Mouse (Mus musculus): ENCODE measurements around the gene Ivd.

Ivd gene

DNA sequence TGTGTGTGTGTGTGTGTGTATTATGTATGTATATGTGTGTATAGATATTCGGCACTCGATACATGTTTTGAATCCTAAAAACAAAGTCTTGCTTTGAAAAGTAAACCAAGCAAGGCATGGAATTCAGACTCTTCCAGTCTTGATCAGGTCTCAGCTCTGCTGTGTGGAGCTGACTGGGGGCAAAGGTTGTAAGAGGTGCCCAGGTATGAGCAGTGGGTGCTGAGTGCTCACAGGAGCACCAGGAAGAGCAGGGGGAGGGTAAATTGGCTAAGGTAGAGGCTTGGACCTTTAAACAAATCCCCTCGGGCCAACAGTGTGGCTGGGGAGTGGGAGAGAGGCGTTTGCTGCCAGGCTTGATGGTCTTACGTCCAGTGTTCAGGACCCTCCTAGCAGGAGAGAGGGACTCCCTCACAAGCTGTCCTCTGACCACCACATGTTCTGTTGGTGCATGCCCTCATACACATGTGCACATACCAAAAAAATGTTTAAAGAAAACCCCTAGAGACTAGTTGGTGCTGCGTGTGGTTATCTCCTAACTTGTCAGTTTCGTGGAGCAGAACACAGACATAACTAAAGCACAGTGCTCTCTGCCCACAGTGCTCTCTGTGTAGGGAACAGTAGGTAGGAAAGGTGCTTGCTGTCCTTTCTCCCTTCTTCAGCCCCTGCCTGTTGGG, 49.0 kb downstream of the Ivd start:
- no peak for DNase-seq

DNA sequence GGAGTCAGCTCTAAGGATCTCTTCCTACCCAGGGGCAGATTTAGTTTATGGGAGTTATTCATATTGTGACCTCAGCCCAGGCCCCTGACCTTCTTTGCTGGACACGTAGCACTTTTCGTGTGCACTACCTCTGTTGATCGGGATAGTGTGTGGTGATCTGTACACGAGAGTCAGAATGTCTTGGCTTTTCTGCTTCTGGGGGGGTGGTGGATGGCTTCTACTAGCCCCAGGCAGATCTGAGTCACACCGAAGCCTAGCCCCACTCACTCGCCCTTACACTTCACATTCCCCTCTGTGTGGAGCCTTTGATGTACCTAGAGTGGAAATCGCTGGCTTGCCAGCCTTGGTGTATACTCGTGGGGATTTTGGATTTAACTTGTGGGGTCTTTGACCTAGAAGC, 51.0 kb downstream of the Ivd start:
- DNase-seq: no peak

DNA sequence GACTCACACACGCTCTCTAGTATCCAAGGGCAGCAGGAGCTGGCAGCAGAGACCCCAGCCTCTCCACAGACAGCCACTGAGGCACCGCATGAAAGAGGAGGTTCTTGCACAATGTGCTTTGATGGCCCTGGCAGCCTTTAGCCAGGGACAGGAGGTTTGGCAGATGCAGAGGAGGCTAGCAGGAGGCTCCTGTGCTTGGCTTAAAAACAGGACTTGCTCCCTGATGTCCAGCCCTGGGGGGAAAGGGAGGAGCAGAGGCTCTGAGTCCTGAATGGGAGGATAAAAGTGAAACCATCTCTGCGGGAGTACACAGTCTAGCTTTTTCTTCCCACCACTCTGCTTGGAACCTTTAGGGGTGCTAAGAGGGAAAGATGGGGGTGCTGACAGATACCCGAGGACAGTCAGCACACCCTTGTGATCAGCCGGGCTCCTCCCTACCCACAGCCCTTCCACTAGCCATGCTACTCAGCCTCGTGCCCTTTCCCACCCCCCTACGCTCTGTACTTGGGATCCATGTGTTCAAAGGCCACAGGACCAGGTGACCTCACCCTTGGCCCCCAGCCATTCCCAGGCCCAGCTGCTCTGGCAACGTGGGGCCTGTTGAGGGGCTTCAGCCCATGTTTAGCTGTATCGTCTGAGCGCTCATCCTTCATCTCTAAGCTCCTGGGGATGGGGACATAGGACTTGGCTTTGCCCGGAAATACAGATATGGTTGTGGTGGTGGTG, 52.0 kb downstream of the Ivd start:
- DNase-seq: no peak

DNA sequence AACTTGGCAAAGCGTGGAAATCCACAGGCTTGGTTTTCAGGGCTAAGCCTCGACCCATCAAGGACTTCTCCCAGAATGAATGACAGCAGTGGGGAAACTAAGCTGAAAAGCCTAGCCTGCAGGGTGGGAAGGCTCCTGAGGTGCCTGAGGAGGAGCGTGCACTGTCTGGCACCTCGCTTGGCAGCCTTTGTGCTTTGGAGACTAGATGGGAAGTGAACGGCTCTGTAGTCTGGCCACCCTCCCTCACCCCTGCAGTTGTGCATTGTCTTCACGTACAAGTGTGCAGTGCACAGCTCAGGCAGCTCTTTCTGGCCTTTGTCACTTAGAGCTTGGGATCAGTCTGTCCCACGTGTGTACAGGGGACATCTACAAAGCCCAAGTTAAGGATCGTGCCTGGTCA, 52.9 kb downstream of the Ivd start:
- DNase-seq: no peak

DNA sequence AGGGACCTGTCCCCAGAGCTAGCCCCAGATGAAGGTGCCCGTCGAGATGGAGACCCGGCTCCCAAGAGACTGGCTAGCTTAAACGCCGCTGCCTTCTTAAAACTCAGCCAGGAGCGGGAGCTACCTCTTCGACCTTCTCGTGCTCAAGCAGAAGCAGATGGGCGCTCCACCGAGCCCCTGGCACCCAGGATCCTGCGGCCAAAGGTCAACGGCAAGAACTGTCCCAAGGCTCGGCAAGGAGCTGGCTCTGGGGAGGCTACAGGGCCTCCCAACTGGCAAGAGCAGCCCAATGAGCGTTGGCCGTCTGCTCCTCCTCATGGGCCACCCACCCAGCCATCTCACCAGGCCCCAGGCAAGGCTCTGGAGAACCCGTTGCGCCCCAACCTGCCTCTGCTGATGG, 54.7 kb downstream of the Ivd start:
- no peak for DNase-seq

DNA sequence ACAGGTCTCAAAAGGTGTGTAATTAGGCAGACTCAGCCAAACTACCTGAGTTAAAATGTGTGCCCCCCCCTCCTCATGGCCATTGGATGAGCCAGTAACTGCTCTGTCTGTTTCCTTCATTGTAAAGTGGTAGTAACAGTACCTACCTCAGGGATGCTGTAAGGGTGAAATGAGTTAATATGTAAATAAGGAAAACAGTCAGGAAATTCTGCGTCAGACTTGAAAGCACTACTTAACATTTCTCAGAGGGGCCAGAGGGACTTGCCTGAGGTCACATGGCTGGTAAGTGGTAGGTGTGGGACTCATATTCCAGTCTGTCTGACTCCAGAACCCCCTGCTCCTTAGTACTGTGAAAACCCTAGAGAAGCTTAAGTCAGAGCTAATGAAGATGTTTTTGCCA, 56.8 kb downstream of the Ivd start:
- no peak for DNase-seq

DNA sequence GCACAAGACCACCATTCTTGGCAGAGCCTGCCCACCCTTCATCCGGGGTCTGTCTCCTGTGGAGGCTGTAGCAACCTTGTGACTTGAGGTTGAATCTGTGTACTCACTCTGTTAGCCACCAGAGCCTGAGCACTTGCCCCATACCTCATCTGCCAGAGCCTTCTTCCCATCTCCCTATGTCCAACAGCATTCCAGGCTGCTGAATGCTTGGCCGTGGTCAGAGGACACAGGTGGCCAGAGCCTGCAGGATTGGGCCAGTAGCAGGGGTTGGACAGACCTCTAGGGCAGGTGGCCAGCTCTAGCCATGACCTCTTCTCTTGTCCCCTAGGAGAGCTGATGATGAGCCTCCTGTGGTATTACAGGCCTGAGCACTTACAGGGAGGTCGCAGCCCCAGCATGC, 58.7 kb downstream of the Ivd start:
- no peak for DNase-seq

DNA sequence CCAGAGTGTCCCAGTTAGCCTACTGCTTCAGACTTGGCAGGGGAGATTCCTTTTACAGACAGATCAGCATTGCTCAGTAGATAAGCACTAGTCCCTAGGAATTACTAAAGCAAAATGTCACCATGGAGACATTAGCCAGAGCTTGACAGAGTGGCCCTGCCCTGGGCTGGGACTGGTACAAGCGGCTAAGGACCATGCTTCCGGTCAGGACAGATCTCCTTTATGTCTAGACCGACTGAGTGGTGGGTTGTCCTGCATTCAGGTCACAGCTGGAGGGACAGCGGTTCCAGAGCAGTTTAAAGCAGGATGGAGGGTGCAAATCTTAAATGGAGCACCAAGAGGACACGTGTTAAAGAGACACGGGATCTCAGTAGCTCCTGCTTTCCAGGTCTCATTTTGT, 64.2 kb downstream of the Ivd start:
- no peak for DNase-seq

DNA sequence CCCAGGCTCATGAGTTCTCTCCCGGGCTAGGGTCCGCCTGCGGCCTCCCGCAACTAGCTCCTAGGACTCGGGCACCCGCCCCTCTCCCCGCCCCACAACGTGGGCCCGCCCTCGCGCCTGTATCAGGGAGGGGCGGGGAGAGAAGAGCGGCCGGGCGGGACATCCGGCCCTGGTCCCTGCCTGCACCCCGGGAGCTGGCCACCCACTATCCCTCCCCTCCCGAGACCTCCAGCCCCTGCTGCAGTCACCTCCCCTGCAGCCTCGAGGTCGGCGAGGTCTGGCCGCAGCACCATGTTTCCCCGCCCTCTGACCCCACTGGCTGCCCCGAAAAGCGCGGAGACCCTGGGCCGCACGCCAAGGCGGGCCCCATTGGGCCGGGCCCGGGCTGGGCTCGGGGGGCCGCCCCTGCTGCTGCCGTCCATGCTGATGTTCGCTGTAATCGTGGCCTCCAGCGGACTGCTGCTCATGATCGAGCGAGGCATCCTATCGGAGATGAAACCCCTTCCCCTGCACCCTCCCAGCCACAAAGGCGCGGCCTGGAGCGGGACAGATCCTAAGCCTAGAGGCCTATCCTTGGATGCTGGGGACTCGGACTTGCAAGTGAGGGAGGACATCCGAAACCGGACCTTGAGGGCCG, 64.7 kb downstream of the Ivd start, which contains the start of gene Chst14:
Chst14 (plus strand) TSS at position 136 of the 637 bp plus-strand sequence.
- peak; percentile 84 to 91 for DNase-seq

DNA sequence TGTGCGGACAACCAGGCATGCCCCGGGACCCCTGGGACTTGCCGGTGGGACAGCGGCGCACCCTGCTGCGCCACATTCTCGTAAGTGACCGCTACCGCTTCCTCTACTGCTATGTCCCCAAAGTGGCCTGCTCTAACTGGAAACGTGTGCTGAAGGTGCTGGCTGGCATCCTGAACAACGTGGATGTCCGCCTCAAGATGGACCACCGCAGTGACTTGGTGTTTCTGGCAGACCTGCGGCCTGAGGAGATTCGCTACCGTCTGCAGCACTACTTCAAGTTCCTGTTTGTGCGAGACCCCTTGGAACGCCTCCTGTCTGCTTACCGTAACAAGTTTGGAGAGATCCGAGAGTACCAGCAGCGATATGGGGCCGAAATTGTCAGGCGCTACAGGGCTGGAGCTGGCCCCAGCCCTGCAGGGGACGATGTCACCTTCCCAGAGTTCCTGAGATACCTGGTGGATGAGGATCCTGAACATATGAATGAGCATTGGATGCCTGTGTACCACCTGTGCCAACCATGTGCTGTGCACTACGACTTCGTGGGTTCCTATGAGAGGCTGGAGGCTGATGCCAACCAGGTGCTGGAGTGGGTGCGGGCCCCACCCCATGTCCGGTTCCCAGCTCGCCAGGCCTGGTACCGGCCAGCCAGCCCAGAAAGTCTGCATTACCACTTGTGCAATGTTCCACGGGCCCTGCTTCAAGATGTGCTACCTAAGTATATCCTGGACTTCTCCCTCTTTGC, 65.4 kb downstream of the Ivd start:
- DNase-seq: no peak

Data from lung, postnatal 4 days (tissue).